Mouse (Mus musculus): ENCODE results near the gene Psmb4. TPM values are rescaled to one million over a fixed set of nuclear protein-coding genes. Genes with fewer than 3 reads are reported as not detected.
"Not testable (repeated sequence)": the region's sequence is repeated elsewhere in the genome, so short reads cannot be mapped to it uniquely, and the experiment has no call there.

Gene Psmb4
- polyA plus RNA-seq, 1 experiment from 2014 or later, result 351 TPM

DNA sequence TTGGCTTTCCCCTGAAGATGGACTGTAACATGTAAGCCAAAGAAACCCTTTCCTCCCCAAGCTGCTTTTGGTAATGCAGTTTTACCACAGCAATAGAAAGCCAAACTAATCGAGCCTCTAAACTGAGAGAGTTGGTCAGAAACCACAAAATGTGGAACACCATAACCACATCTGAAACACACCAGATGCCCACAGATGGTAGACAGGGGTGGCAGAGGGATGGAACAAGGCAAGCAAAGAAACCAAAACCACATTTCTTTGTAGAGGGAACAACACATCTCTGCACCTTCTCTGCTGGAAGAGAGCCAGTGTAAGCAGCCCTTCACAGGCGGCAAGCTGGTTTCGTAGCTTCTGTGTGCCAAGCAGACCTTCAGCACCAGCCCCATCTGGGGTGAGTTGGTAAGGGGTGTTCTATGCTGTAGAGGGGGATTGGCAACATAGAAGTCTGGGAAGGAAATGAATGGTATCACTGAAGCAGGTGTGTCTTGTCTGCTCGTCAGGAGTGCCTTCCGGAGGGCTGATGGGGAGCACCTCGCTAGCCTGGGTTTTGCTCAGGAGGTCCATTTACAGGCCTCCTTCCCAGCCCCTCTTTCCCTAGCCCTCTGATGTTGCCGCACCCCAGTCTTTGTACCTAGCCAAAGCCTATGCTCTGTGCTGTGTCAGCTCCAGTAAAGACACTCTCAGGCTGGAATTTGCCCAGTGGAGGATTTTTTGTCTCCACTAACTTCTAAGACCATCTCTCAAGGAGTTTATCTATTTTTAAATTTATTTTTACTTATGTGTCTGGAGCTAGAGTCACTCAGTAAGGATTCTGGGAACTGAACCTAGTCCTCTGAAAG lies 29.4 kb upstream of the Psmb4 start:
- Histone ChIP-seq H3K27ac (replicated peaks; ENCODE audit: low read depth, low read length) (no peak overlapping the region), H3K4me2 (ENCODE audit: low read depth, low read length) (no peak overlapping the region), H3K27me3 (replicated peaks; ENCODE audit: control insufficient read depth, insufficient read depth, low read length) (no peaks in the 10 kb centered on the region), H3K4me1 (ENCODE audit: control insufficient read depth, insufficient read depth, low read length) (no peaks in the 10 kb centered on the region), H3K36me3 (ENCODE audit: control insufficient read depth, insufficient read depth, low read length) (no peaks in the 10 kb centered on the region), H3K9ac (ENCODE audit: low read depth, low read length) (no peak overlapping the region), H3K4me3 (ENCODE audit: low read depth, low read length) (no peak overlapping the region), H3K9me3 (ENCODE audit: control insufficient read depth, low read length) (no peaks in the 10 kb centered on the region)
- peak; percentile 17; the same call in 1 of the 2 replicates for ATAC-seq (ENCODE audit: low read depth)
- DNase-seq (ENCODE audit: low spot score), result peak; percentile 49
- 61% methylated on average over 7 of the region's 7 CpGs for WGBS

GRCm38 (mm10) chr3:94913801-94914200 lies 27.0 kb upstream of the Psmb4 start:
- H3K4me1 ChIP-seq (ENCODE audit: control insufficient read depth, insufficient read depth, low read length), result no peaks in the 10 kb centered on the region
- WGBS, result 56% methylated on average over 5 of the region's 5 CpGs
- H3K27ac ChIP-seq (replicated peaks; ENCODE audit: low read depth, low read length), result no peak overlapping the region
- DNase-seq (ENCODE audit: low spot score), result no peak
- no peak overlapping the region for H3K4me3 ChIP-seq (ENCODE audit: low read depth, low read length)
- no peak for ATAC-seq (ENCODE audit: low read depth)
- H3K27me3 ChIP-seq (replicated peaks; ENCODE audit: control insufficient read depth, insufficient read depth, low read length), result no peaks in the 10 kb centered on the region
- H3K9ac ChIP-seq (ENCODE audit: low read depth, low read length), result no peak overlapping the region
- H3K9me3 ChIP-seq (ENCODE audit: control insufficient read depth, low read length), result no peaks in the 10 kb centered on the region
- no peak overlapping the region for H3K4me2 ChIP-seq (ENCODE audit: low read depth, low read length)
- H3K36me3 ChIP-seq (ENCODE audit: control insufficient read depth, insufficient read depth, low read length), result no peaks in the 10 kb centered on the region

- no peak for ATAC-seq (ENCODE audit: low read depth)
- 66% methylated on average over 2 of the region's 2 CpGs for WGBS
- H3K9me3 ChIP-seq (ENCODE audit: control insufficient read depth, low read length), result no peaks in the 10 kb centered on the region
Measured at GRCm38 (mm10) chr3:94911050-94911693, 24.4 kb upstream of the Psmb4 start.

DNA sequence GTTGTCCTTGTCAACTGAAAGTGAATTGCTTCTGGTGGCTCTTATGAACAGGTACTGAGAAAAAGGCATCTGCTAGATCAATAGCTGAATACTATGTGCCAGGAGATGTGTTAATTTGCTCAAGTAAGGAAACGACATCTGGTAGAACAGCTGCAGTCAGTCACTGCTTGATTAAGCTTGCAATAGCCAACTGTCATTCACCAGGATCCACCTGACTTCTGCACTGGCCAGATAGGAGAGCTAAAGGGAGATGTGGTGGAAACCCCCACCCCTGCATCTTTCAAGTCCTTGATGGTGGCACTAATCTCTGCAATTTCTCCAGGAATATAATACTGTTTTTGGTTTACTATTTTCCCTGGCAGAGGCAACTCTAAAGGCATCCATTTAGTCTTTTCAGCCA lies 19.7 kb upstream of the Psmb4 start:
- Histone ChIP-seq H3K9me3 (ENCODE audit: control insufficient read depth, low read length) (no peaks in the 10 kb centered on the region), H3K4me2 (ENCODE audit: low read depth, low read length) (no peak overlapping the region), H3K27me3 (replicated peaks; ENCODE audit: control insufficient read depth, insufficient read depth, low read length) (no peaks in the 10 kb centered on the region), H3K4me1 (ENCODE audit: control insufficient read depth, insufficient read depth, low read length) (no peaks in the 10 kb centered on the region), H3K36me3 (ENCODE audit: control insufficient read depth, insufficient read depth, low read length) (no peaks in the 10 kb centered on the region), H3K4me3 (ENCODE audit: low read depth, low read length) (no peak overlapping the region), H3K27ac (replicated peaks; ENCODE audit: low read depth, low read length) (no peak overlapping the region), H3K9ac (ENCODE audit: low read depth, low read length) (no peak overlapping the region)
- ATAC-seq (ENCODE audit: low read depth), result no peak
- 58% methylated on average over 1 of the region's 1 CpGs for whole genome bisulfite sequencing
- no peak for DNase-seq (ENCODE audit: low spot score)

More at GRCm38 (mm10) chr3:94911050-94911693, 24.4 kb upstream of the Psmb4 start:
- H3K4me1 ChIP-seq (ENCODE audit: control insufficient read depth, insufficient read depth, low read length), result no peaks in the 10 kb centered on the region
- no peak overlapping the region for H3K4me3 ChIP-seq (ENCODE audit: low read depth, low read length)
- H3K9ac ChIP-seq (ENCODE audit: low read depth, low read length), result no peak overlapping the region
- DNase-seq (ENCODE audit: low spot score), result no peak
- H3K36me3 ChIP-seq (ENCODE audit: control insufficient read depth, insufficient read depth, low read length), result no peaks in the 10 kb centered on the region
- no peaks in the 10 kb centered on the region for H3K27me3 ChIP-seq (replicated peaks; ENCODE audit: control insufficient read depth, insufficient read depth, low read length)
- no peak overlapping the region for H3K4me2 ChIP-seq (ENCODE audit: low read depth, low read length)
- H3K27ac ChIP-seq (replicated peaks; ENCODE audit: low read depth, low read length), result no peak overlapping the region

DNA sequence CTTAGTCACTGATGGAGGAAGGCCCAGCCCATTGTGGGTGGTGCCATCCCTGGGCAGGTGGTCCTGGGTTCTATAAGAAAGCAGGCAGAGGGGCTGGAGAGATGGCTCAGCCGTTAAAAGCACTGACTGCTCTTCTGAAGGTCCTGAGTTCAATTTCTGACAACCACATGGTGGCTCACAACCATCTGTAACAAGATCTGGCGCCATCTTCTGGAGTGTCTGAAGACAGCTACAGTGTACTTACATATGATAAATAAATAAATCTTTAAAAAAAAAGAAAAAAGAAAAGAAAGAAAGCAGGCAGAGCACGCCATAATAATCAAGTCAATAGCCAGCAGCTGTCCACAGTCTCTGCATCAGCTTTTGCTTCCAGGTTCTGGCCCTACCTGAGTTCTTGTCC lies 18.0 kb upstream of the Psmb4 start:
- 48% methylated on average over 3 of the region's 3 CpGs for WGBS
- H3K9ac ChIP-seq (ENCODE audit: low read depth, low read length); H3K9me3 ChIP-seq (ENCODE audit: control insufficient read depth, low read length); H3K27ac ChIP-seq (replicated peaks; ENCODE audit: low read depth, low read length); H3K4me2 ChIP-seq (ENCODE audit: low read depth, low read length); H3K27me3 ChIP-seq (replicated peaks; ENCODE audit: control insufficient read depth, insufficient read depth, low read length); ATAC-seq (ENCODE audit: low read depth); DNase-seq (ENCODE audit: low spot score); H3K36me3 ChIP-seq (ENCODE audit: control insufficient read depth, insufficient read depth, low read length); H3K4me1 ChIP-seq (ENCODE audit: control insufficient read depth, insufficient read depth, low read length); H3K4me3 ChIP-seq (ENCODE audit: low read depth, low read length): not testable (repeated sequence)

GRCm38 (mm10) chr3:94902747-94903146 lies 16.0 kb upstream of the Psmb4 start:
- Histone ChIP-seq H3K36me3 (ENCODE audit: control insufficient read depth, insufficient read depth, low read length) (no peaks in the 10 kb centered on the region), H3K9ac (ENCODE audit: low read depth, low read length) (no peak overlapping the region), H3K27me3 (replicated peaks; ENCODE audit: control insufficient read depth, insufficient read depth, low read length) (no peaks in the 10 kb centered on the region), H3K4me3 (ENCODE audit: low read depth, low read length) (no peak overlapping the region), H3K4me1 (ENCODE audit: control insufficient read depth, insufficient read depth, low read length) (no peaks in the 10 kb centered on the region), H3K4me2 (ENCODE audit: low read depth, low read length) (no peak overlapping the region), H3K27ac (replicated peaks; ENCODE audit: low read depth, low read length) (no peak overlapping the region), H3K9me3 (ENCODE audit: control insufficient read depth, low read length) (no peaks in the 10 kb centered on the region)
- 23% methylated on average over 7 of the region's 7 CpGs for WGBS
- peak; percentile 77 for DNase-seq (ENCODE audit: low spot score)
- no peak for ATAC-seq (ENCODE audit: low read depth)

GRCm38 (mm10) chr3:94894076-94894475 lies 7.3 kb upstream of the Psmb4 start:
- no peak overlapping the region for H3K4me2 ChIP-seq (ENCODE audit: low read depth, low read length)
- no peak overlapping the region for H3K9ac ChIP-seq (ENCODE audit: low read depth, low read length)
- no peak overlapping the region for H3K27ac ChIP-seq (replicated peaks; ENCODE audit: low read depth, low read length)
- WGBS, result 65% methylated on average over 3 of the region's 3 CpGs
- H3K36me3 ChIP-seq (ENCODE audit: control insufficient read depth, insufficient read depth, low read length), result no peaks in the 10 kb centered on the region
- DNase-seq (ENCODE audit: low spot score) (no peak), ATAC-seq (ENCODE audit: low read depth) (no peak)
- no peaks in the 10 kb centered on the region; the same call in 1 of the 2 replicates for H3K27me3 ChIP-seq (replicated peaks; ENCODE audit: control insufficient read depth, insufficient read depth, low read length)
- H3K4me1 ChIP-seq (ENCODE audit: control insufficient read depth, insufficient read depth, low read length), result no peaks in the 10 kb centered on the region
- H3K9me3 ChIP-seq (ENCODE audit: control insufficient read depth, low read length), result no peaks in the 10 kb centered on the region
- H3K4me3 ChIP-seq (ENCODE audit: low read depth, low read length), result no peak overlapping the region

DNA sequence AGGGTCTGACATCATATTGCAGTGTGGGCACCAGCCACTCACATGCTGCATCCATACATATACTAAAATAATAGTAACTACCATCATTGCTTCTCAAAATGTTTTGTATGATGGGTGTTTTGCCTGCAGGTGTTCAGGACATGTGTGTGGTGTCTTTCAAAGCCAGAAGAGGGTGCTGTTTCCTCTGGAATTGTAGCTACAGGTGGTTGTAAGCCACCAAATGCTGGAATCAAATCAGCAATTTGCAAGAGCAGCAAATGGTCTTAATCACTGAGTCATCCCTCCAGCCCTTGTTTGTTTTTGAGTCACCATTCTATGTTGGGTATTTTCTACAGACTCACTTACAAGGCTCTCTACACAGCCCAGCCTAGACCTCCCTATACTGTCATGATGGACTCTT lies 1.8 kb upstream of the Psmb4 start:
- Histone ChIP-seq H3K4me2 (ENCODE audit: low read depth, low read length) (no peak overlapping the region), H3K9me3 (ENCODE audit: control insufficient read depth, low read length) (no peaks in the 10 kb centered on the region), H3K36me3 (ENCODE audit: control insufficient read depth, insufficient read depth, low read length) (peaks cover 19% of the 10 kb centered on the region), H3K27me3 (replicated peaks; ENCODE audit: control insufficient read depth, insufficient read depth, low read length) (no peaks in the 10 kb centered on the region), H3K4me1 (ENCODE audit: control insufficient read depth, insufficient read depth, low read length) (peaks cover 13% of the 10 kb centered on the region), H3K9ac (ENCODE audit: low read depth, low read length) (no peak overlapping the region), H3K4me3 (ENCODE audit: low read depth, low read length) (no peak overlapping the region), H3K27ac (replicated peaks; ENCODE audit: low read depth, low read length) (no peak overlapping the region)
- peak; percentile 41 for DNase-seq (ENCODE audit: low spot score)
- ATAC-seq (ENCODE audit: low read depth), result no peak
